Mouse (Mus musculus) liver, postnatal 0 days (tissue): ENCODE measurements around the gene Ppp4r3a.
"Not testable (repeated sequence)": the region's sequence is repeated elsewhere in the genome, so short reads cannot be mapped to it uniquely, and the experiment has no call there.

Experiments used
- CTCF ChIP-seq: sonication (generic); IDR thresholded peaks from 2 replicates; pipeline ENCODE4 v1.5.1; 2016; ENCODE audit warnings: antibody characterized with exemption, low read depth
- EP300 ChIP-seq: IDR thresholded peaks from 2 replicates; pipeline ENCODE4 v1.6.1; 2016; ENCODE audit warnings: antibody characterized with exemption, low read depth, mild to moderate bottlenecking

DNA sequence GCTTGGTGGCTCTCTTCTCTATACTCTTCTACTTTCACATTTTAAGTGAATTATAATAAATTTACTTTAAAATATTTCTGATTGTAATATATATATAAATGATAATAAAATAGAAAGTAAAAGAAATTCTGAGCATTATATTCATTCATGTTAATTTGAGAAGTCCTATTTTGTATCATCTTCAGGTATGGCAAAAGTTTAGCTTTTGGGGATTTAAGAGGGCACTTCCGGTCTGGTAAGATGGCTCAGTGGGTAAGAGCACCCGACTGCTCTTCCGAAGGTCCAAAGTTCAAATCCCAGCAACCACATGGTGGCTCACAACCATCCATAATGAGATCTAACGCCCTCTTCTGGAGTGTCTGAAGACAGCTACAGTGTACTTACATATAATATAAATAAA is 38.6 kb upstream of the Ppp4r3a start:
- not testable (repeated sequence) for TF ChIP-seq CTCF, EP300
